Mouse (Mus musculus): ENCODE measurements around the gene Xlr3a.
A peak's percentile ranks its signal among the peaks of the same experiment; 100 is the strongest.
"Not testable (repeated sequence)": the region's sequence is repeated elsewhere in the genome, so short reads cannot be mapped to it uniquely, and the experiment has no call there.

Xlr3a gene

GRCm38 (mm10) chrX:73096941-73097508 is at the start of gene Xlr3a:
Gene Xlr3a (minus strand): TSS chrX:73097095.
- DNase-seq (ENCODE audit: low read depth, low spot score) = peak; percentile 41

GRCm38 (mm10) chrX:73143218-73143618 is 46.3 kb upstream of the Xlr3a start:
- not testable (repeated sequence) for DNase-seq (ENCODE audit: low read depth, low spot score)

GRCm38 (mm10) chrX:73122859-73123829 is 26.2 kb upstream of the Xlr3a start:
- DNase-seq (ENCODE audit: low read depth, low spot score) = not testable (repeated sequence)

GRCm38 (mm10) chrX:73116747-73117146 is 19.9 kb upstream of the Xlr3a start, which contains the start of gene Gm14685:
Gene Gm14685 (plus strand): TSS chrX:73117047.
- not testable (repeated sequence) for DNase-seq (ENCODE audit: low read depth, low spot score)

GRCm38 (mm10) chrX:73082267-73083055 is 14.4 kb downstream of the Xlr3a start, which contains the start of gene Xlr4a:
Gene Xlr4a (minus strand): TSS chrX:73082478.
- not testable (repeated sequence) for DNase-seq (ENCODE audit: low read depth, low spot score)

- DNase-seq (ENCODE audit: low read depth, low spot score) = not testable (repeated sequence)
Measured at GRCm38 (mm10) chrX:73066765-73067312, 30.1 kb downstream of the Xlr3a start.

GRCm38 (mm10) chrX:73064415-73064793 is 32.5 kb downstream of the Xlr3a start, which contains the start of gene Pnma3:
Gene Pnma3 (plus strand): TSS chrX:73064787.
- DNase-seq (ENCODE audit: low read depth, low spot score) = no peak

GRCm38 (mm10) chrX:73063512-73064414 is 33.1 kb downstream of the Xlr3a start:
- DNase-seq (ENCODE audit: low read depth, low spot score) = peak; percentile 57

- DNase-seq (ENCODE audit: low read depth, low spot score) = no peak
Measured at GRCm38 (mm10) chrX:73062323-73062722, 34.6 kb downstream of the Xlr3a start.

- no peak for DNase-seq (ENCODE audit: low read depth, low spot score)
Measured at GRCm38 (mm10) chrX:73061528-73061927, 35.4 kb downstream of the Xlr3a start.

GRCm38 (mm10) chrX:73053860-73054563 is 42.9 kb downstream of the Xlr3a start:
- DNase-seq (ENCODE audit: low read depth, low spot score) = peak; percentile 97

- DNase-seq (ENCODE audit: low read depth, low spot score) = no peak
Measured at GRCm38 (mm10) chrX:73039666-73040065, 57.2 kb downstream of the Xlr3a start.

- no peak for DNase-seq (ENCODE audit: low read depth, low spot score)
Measured at GRCm38 (mm10) chrX:73038831-73039230, 58.1 kb downstream of the Xlr3a start.

- DNase-seq (ENCODE audit: low read depth, low spot score) = no peak
Measured at GRCm38 (mm10) chrX:73037003-73037402, 59.9 kb downstream of the Xlr3a start, which contains the start of gene Pnma5. Gene Pnma5 (minus strand): TSS chrX:73037103.
